Mouse (Mus musculus) liver, adult 2 months (tissue): ENCODE measurements at regions not wholly inside any gene's neighbourhood (a gene's known extent, or its start where the extent isn't known, plus 50 kb on each side); places are given as distances from the start of the nearest gene placed in this dataset.

Experiments
- CTCF ChIP-seq: fragments of 200-500 bp; IDR thresholded peaks from 2 replicates; pipeline ENCODE4 v1.5.1; 2011; ENCODE audit warnings: low read depth, low read length, control low read depth
- POLR2A ChIP-seq: fragments of 200-500 bp; IDR thresholded peaks from 2 replicates; pipeline ENCODE4 v1.6.1; 2011; ENCODE audit warnings: low read length, control low read depth; ENCODE audit not compliant: insufficient read depth; ENCODE audit errors: extremely low read depth

GRCm38 (mm10) chr19:56017524-56017923, 269.4 kb upstream of the Habp2 start:
- no peak for TF ChIP-seq CTCF
- no peak for TF ChIP-seq POLR2A
